Mouse (Mus musculus) CH12.LX (cell line): Measurements from ENCODE around the gene Gm37240.
"Not testable (repeated sequence)": the region's sequence is repeated elsewhere in the genome, so short reads cannot be mapped to it uniquely, and the experiment has no call there.

Experiments used
- CTCF ChIP-seq, 2 experiments: IDR thresholded peaks in 1 of 2; conservative IDR thresholded peaks in 1 of 2; 2 replicates each; pipeline ENCODE4 v1.5.1; 2011 to 2012; ENCODE audit warnings: low read depth in 2 of 2, low read length in 2 of 2, improper control_type of control experiment in 1 of 2, inconsistent platforms in 1 of 2, mild to moderate bottlenecking in 1 of 2, moderate library complexity in 1 of 2
- ELF1 ChIP-seq: IDR thresholded peaks from 2 replicates; pipeline ENCODE4 v1.6.1; 2014; ENCODE audit warnings: low read depth, mild to moderate bottlenecking, inconsistent platforms, low read length, improper control_type of control experiment
- EP300 ChIP-seq: IDR thresholded peaks from 2 replicates; pipeline ENCODE4 v1.6.1; 2011; ENCODE audit warnings: low read length, improper control_type of control experiment
- ETS1 ChIP-seq: conservative IDR thresholded peaks from 2 replicates; pipeline ENCODE4 v1.6.1; 2012; ENCODE audit warnings: low read depth, mild to moderate bottlenecking, inconsistent platforms, low read length, improper control_type of control experiment, moderate library complexity
- POLR2A ChIP-seq: IDR thresholded peaks from 2 replicates; pipeline ENCODE4 v1.6.1; 2011; ENCODE audit warnings: low read depth, mild to moderate bottlenecking, improper control_type of control experiment, low read length
- TBP ChIP-seq: conservative IDR thresholded peaks from 2 replicates; pipeline ENCODE4 v1.6.1; 2011; ENCODE audit warnings: low read depth, low read length, improper control_type of control experiment
- ZNF384 ChIP-seq: IDR thresholded peaks from 2 replicates; pipeline ENCODE4 v1.6.1; 2012; ENCODE audit warnings: low read depth, low read length, improper control_type of control experiment, inconsistent platforms

GRCm38 (mm10) chr3:84562911-84563310, 1324.4 kb downstream of the Gm37240 start:
- TF ChIP-seq CTCF (conservative IDR thresholded peaks at IDR 0.05 in 1 of 2, IDR thresholded peaks at IDR 0.05 in 1 of 2; ENCODE audit: low read depth in 2 of 2, low read length in 2 of 2); TBP; ZNF384; ELF1; ETS1; EP300; POLR2A: not testable (repeated sequence)
